Mouse (Mus musculus) gastrocnemius, postnatal 10 days (tissue): ENCODE measurements around the gene Samd3. TPM values are rescaled to one million over a fixed set of nuclear protein-coding genes. Genes with fewer than 3 reads are reported as not detected.

Experiments used
- DNase-seq: peaks from one replicate; pipeline ENCODE4 v3.0.0; 2021; ENCODE audit warnings: mixed read lengths
- long read RNA-seq, 2 experiments: library from polyadenylated mRNA; stranded (forward); transcript quantifications; one replicate each; pipeline ENCODE4 v2.0.0; 2021
- total RNA-seq, 2 experiments: library from RNA; stranded (reverse); gene quantifications; 2 replicates each; pipeline ENCODE4 v1.2.3; 2021

Samd3 gene
- total RNA-seq: not detected
- long read RNA-seq, experiment 1: 0 reads
- long read RNA-seq, experiment 2: 0 reads

DNA sequence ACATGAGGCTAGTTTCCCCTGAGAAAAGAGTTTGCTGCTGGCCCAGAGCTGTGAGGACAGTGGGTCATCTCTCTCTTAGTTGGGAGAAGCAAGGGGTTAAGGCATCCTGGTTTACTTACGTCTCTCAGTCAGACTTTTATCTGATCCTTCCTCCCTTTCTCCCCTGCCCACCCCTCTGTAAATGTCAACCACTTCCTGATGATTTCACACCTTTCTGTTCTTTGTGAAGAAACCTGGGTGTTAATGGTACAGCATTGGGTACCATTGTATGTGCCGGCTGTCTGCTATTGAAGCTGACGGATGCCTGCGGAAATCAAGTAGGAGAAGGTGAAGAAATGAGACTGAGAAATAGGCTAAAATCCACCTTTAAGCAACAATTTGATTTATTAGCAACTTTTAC lies at the start of gene Samd3:
TSS of gene Samd3 (plus strand) at position 220 of the 400 bp plus-strand sequence.
- DNase-seq: no peak

DNA sequence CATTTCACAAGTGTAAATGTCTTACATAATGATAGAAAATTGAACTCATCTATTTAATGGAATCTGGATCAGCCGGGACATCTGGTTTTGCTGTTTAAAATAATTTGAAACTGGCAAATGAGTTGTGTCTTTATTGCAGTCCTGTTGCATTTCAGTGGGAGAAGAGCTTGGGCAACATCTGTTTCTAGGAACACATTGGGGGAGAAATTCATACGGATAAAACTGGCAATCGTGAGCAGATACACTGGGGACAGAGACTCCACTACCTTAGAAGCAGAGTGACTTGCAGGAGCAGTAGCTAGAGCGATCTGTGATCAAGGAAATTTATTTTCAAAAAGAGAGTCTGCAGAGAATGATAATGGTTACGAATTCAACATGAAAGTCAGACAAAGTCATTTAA lies 44.2 kb upstream of the Samd3 start:
- no peak for DNase-seq

DNA sequence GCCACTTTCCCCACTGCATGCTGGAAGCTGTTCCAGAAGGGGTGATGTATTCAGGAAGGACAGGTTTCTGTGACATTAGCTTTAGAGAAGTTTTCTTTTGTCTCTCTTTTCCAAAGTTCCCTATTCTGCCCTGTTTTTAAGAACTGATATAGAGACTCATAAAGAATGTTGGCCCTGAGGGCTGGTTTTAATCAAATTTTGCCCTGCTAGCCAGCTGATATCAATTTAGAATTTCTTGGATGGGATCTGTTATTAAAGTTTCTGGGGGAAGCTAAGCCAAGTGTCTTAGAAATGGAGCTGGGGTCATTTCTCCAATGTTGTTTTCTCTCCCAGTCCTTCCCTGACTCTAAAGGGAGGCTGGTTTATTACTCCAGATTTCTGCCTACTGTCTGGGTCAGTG lies 38.7 kb upstream of the Samd3 start:
- no peak for DNase-seq

DNA sequence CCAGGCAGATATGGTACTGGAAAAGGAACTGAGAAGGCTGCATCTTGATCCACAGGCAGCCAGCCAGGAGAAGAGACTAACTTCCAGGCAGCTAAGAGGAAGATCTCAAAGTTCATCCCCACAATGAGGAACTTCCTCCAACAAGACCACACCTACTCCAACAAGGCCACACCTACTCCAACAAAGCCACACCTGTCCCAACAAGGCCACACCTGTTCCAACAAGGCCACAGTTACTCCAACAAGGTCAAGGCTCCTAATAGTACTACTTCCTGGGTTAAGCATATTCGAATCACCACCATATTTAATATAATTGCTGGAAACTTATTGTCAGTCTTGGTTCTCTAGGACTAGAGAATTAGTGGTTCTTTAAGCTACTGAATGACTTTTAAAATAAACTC lies 34.6 kb upstream of the Samd3 start:
- DNase-seq: no peak

DNA sequence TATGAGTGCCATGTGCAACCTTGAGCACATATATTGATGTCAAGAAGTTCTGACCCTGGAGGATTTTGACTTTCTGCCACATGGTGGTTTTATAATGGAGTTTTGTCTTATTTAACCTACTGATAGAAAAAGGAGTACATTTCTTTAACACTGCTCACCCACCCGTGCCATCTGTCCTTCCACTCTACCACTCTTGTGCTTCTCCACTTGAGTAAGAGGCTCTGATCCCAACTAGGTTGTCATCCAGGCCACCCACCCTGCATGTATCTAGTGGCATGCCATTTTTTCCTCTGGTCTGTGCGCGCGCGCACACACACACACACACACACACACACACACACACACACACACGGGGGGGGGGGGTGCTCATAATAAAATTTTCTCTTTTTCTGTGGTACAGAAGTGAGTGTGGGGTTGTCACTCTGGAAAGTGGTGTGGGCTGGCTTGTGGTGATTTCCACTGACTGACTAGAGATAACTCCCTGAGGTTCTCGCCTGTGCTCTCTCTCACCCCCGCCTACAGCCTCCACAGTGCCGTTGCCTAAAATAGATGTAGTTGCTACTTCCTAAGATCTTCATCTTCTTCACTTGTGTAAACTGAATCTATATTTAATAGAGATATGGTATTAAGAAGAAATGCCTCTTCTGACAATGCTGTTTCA lies 26.7 kb upstream of the Samd3 start:
- no peak for DNase-seq

DNA sequence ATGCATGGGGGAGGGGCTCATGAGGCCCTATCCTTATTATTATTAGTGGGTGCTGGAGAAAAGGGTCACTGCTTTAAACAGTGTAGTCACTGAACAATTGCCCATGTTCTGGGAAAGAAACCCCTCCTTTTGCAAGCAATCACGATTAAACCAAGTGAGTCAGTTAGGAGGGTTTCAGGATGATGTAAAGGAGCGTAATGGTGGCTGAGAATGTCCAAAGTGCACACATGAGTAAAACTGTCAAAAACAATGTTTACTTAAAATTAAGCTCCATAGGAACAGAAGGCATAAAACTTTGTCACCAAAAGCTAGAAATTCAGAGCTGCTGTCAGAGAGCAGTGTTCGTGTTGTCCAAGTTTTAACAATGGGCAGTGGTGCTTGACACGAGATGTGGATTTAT lies 8.8 kb upstream of the Samd3 start:
- no peak for DNase-seq

DNA sequence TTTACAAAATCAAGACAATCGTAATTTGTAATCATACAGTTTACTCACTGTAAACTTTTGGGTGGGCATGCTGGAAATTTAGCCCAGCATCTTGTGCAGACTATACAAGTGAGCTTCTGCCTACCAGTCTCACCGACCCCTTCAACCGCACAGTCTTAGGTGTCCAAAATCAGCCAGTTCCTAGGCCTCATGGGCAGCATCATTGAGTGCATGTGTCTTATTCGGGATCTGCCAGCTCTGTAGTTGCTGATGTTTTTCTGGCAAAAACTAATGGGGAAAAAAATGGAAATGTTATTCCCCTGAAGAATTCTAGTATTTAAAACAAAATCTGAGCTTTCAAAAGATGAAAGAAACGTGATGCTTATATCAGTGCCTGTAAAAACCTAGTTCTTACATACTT lies 3.3 kb upstream of the Samd3 start:
- no peak for DNase-seq

DNA sequence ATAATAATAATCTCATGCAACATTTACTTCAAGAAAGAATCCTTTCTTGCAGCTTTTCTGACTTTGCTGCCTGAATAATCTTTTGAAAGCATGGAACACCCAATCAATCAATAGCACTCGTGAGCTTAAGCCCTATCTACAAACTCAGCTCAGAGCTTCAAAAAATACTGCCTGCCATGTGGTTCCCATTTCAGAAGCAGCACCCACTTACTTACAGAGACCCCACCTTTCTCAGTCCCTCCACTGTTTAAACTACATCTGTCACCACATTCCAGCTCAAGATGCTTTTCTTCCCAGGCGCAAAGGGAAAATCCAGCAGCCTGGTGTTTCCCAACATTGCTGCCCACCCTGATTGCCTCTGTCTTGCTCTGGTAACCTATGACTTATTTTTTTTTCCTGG lies 2.8 kb upstream of the Samd3 start:
- no peak for DNase-seq

DNA sequence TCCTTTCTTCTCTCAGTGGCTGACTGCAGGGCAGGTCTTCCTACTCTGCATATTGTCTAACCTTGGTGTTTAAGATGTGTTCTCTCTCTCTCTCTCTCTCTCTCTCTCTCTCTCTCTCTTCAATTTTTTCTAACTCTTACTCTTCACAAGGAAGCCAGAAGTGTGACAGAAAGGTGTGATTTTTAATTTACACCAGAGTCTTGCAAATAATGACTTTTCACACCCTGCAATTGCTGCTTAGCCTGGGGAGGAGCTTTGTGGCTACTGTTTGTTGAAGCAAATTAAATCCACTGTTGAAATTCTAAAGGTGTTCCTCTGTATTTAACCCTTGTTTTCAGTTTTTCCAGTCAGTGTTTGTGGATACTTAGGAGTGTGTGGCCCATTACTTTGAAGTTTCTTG lies 1.3 kb upstream of the Samd3 start:
- no peak for DNase-seq

DNA sequence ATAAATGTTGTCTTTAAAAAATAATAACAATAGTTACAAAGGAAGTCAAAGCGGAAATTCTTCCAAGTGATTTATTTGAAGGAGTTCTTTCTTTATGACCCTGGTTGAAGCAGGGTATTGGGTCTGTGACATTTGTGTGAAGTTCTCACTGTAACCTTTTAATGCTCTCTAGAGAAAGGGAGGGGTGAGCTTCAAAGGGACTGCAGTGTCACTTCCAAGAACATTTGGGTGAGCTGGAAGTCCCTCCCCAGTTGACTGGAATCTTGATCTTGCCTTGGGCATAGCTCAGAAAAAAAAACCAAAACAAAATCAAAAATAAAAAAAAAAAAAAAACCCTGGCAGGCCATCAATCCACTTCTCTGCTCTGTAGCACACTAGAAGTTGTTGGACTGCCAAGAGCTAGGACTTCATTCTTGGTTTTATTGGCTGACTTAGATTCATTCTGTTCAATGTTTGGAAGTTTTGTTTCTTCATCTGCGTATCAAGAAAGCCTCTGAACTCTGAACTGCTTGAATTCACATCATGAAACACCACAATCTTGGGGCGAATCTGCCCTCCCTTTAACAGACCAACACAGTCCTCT lies 2.7 kb downstream of the Samd3 start:
- DNase-seq: no peak

DNA sequence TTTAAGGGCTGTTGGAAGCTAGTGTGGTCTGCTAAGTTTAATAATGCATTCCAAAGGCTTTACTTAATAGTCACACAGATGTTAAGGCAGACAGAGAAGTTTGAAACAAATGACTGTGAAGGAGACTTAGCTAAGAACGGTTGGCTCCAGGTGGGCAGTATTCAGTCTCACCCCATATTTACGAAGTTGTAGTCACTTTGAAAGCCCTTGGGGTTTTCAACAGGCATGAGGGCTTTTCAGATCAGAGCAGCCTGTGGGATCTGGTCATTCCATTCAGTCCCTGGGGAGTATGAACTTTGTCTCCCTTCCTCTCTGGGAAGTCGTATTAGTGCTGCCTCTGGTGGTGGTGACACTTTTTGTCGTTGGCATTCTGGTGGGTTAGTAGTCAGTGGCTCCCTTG lies 9.1 kb downstream of the Samd3 start:
- no peak for DNase-seq

DNA sequence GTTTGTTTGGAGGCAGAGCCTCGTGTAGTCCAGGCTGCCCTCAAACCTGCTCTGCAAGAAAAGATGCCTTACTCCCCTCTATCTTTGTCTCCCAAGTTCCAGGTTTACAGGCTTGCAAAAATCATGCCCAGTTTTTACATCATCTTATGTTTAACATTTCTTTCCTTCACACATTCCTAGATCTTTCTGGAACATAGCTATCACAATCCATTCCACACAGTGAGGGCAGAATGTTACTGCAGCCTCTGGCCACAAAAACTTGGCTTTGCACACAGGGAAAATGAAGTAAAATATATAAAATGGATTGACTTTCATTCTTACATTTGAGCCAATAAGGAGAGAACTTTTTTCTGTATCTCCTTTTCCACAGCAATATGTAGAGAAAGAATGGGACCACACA lies 9.6 kb downstream of the Samd3 start:
- DNase-seq: no peak

DNA sequence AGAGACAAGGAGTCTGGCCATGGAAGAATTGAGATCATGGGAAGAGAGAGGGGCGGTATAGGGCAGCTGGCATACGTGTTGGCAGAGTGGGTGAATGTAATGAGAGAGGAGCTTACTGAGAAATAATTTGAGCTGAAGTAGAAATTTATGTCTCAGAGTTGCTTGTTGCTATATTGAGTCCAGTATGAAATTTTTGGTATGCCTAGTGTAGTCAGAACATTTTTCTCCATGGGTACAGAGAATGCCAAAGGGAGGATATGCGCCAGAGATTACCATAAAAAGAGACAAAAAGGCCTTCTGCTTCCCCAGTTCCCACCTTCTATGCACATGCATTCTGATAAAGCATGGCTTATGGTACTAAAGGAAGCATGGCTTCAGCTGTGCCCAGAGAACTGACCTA lies 13.7 kb downstream of the Samd3 start:
- no peak for DNase-seq

DNA sequence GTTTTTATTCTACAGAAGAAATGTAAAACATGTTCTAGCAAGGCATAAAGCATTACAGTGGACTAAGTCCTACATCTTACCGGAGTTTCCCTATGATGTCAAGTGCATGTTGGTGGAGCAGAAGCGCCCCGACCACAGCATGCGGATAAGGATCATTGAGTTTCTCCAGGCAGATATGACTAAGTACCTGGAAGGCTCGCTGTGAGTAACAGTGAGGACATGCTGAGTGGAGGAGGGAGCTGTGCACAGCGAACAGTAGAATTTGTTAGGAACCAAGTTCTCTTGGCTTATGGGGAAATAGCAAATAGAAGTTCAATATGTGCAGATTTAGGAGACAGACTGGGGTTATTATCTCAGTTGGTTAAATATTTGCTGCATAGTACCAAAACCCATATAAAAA lies 15.0 kb downstream of the Samd3 start:
- no peak for DNase-seq

DNA sequence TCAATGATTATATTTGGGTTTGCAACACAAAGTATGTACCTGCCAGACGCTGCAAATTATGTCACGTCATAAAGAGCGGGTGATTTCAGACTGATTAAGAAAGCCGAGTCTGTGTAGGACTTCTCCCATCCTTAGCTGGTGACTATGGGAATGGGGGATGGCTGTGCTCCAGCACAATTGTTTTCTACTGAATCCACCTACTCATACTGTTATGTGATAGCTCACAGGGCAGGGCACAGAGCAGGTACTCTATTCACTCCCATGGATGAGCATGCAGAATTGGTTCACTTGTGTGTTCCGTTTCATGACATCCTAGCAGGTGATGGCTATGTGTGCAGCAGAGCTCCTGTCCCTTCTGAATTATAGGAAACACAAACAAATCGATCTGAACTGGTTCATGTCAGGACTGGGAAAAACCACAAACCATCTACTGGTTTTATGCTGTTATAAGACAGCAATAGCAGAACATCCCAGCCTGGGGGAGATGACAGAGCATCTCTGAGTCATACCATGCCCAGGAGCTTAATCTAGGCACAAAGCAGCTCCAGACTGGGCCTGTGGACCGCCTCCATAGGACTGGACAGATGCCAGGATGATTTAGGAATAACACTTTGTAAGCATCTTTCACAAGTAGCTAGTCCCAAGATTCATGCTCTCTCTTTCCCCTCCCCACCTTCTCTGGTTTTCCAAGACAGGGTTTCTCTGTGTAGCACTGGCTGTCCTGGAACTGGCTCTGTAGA lies 20.1 kb downstream of the Samd3 start:
- no peak for DNase-seq

DNA sequence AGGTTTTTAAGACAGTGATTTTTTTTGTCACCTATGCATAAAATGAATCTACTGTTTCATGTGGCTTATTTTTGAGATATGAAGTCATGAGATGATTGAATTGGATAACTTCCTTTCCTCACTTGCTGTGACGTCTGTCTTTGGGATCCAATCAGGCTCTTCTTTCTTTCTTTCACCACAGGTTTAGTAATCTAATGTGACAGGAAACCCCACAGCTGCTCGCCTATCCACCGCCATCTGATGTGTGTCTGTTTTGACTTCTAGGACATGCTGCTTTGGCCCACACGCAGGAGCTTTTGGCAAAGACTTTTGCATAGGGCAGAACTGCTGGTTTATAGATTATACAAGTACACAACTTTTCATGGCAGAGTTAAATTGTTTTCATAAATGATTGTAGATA lies 30.4 kb downstream of the Samd3 start:
- no peak for DNase-seq

DNA sequence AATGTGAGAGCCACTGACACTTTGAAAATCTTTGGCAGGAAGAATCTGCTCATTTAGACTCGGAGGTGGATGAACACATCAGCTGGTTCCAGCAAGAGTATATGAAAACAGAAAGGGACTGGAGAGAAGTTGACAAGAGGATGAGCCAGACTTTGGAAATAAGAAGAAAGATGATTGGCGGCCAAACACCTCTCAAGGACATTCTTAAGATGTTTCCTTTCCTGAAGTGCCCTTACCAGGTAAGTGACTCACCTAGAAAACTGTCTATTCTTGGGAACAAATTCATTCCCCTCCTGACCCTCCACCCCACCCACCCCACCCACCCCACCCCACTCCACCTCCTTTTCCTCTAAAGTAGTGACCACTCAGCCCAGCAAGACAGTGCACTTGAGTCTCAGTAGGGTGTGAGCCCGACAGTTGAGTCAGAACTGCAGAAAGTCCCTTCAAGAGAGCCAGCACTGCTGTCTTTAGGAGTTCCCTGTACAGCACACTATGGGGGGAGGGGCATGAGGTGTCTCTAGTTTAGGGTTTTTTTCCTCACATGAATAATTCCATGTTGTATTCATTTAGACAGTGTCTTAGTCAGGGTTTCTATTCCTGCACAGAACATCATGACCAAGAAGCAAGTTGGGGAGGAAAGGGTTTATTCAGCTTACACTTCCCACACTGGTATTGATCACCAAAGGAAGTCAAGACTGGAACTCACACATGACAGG lies 34.4 kb downstream of the Samd3 start:
- DNase-seq: no peak

DNA sequence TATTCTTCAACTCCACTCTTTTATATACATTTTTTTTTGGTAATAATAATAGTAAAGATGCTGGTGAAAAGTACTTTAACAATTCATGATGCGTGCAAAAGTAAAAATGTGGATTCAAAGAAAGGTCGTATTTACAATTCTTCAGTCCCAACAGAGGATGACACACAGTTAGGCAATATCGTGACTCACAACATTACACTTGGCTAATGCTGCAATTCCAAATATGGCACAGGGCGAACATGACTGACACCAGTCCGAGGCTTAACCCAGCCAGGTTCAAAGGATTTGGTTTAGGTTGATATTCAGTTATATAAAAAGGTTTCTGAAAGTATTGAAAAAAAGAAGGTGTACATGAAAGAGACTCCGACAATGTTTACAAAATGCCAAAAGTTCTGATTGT lies 45.9 kb downstream of the Samd3 start:
- DNase-seq: no peak

DNA sequence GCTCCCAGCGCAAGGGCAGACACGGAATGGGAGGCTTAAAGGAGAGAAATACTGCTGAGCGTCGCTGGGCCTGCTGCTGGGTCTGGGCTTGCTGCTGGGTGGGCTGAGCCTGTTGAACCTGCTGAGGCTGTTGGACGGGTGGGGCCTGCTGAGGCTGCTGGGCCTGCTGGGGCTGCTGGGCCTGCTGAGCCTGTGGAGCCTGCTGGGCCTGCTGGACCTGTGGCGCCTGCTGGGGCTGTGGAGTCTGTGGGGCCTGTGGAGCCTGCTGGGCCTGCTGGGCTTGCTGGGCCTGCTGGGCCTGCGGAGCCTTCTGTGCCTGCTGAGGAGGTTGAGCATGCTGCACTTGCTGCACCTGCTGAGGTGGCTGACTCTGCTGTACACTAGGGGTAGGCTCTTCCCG lies 50.5 kb downstream of the Samd3 start:
- DNase-seq: no peak

DNA sequence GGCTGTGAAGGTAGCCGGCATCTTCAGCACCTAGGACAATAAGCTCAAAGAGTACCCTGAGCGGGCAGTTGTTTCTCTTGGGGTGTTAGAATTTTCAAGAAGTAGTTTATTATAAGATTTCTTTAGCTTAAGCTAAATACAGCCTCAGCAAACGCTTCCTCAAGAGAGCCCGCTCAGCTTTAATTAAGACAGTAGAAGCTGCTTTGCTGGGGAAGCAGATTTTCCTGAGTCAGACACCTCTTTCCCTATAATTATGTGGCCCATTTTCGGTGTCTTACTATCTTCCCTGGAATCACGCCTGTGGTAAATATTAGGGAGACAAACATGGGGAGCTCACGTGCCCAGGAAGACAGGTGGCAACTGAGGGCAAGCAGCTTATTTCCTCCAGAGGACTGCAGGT lies 57.6 kb downstream of the Samd3 start:
- no peak for DNase-seq

DNA sequence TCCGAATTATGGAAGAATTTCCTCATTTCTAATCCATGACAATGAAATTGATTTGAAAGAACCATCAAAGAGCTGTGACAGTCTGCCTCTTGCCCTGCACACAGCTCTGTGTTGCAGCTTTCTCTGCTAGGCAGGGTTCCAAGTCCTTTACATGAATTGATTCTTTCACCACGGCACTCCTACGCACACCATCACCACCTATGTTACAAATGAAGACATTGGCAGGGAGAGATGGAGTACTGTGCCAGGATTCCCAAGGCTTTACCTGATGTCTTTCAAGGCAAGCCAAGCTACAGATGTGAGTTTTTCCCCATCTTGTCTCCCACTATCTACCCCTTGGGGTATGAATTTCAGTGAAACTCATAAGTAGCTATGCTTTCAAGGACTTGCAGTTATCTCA lies 67.7 kb downstream of the Samd3 start:
- no peak for DNase-seq

DNA sequence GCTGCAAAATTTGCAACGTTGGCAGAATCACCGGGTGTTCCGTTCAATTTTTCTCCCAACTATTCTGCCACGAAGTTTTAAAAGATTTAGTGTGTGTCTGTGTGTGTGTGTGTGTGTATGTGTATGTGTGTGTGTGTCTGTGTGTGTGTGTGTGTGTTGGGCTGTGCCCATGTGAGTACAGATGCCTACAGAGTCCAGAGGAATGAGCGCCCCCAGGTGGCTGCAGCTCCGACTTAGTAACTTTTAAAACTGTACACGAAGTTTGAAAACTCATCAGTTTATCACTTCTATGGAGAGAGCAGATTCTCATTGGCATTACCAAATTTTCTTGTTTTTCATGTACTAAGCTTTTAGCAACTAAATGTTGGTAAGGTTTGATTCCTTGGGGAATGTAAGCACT lies 68.1 kb downstream of the Samd3 start:
- no peak for DNase-seq

DNA sequence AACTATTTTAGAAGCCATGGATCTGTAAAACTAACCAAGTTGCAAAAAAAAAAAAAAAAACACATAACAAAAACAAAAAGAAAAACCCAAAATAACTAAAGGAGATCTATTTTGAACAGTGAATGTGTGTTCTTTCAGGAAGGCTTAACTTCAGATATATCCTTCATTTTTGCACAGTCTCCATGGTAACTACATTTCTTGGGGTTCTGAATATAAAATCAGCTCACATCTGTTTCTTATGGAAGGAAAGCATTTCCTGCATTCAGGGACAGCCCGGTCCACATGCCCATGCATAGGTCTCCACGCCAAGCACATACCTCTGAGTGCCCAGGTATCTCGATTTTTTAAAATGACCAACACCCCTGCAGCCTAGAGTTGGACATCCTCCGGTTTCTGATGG lies 72.8 kb downstream of the Samd3 start:
- DNase-seq: no peak
